Mouse (Mus musculus): ENCODE measurements around the gene Prkce. TPM values are rescaled to one million over a fixed set of nuclear protein-coding genes. Genes with fewer than 3 reads are reported as not detected.

Prkce gene
- total and polyA plus RNA-seq, 3 experiments, result 2.0 to 6.1 (median 2.7) TPM

- no peaks in the 10 kb centered on the region for H3K4me1 ChIP-seq (ENCODE audit: insufficient read depth, low read depth, low read length)
- H3K36me3 ChIP-seq (replicated peaks), result no peaks in the 10 kb centered on the region
- DNase-seq (ENCODE audit: low spot score) (no peak), ATAC-seq (ENCODE audit: extremely low read depth, insufficient number of reproducible peaks, low FRiP score, poor library complexity, severe bottlenecking) (no peak)
- peaks cover 13% of the 10 kb centered on the region for H3K9me3 ChIP-seq (replicated peaks)
- H3K27me3 ChIP-seq (ENCODE audit: insufficient read depth, low read length), result no peaks in the 10 kb centered on the region
- no peak overlapping the region for H3K4me3 ChIP-seq (ENCODE audit: low read depth, low read length)
- TF ChIP-seq CTCF (IDR thresholded peaks at IDR 0.05; ENCODE audit: low read depth, low read length), result no peak
- TF ChIP-seq GATA2 (IDR thresholded peaks at IDR 0.05; ENCODE audit: borderline replicate concordance, low read depth, low read length), result no peak
- TF ChIP-seq POLR2AphosphoS5 (IDR thresholded peaks at IDR 0.05; ENCODE audit: insufficient replicate concordance, low read depth, low read length), result no peak
- TF ChIP-seq GATA1 (IDR thresholded peaks at IDR 0.05; ENCODE audit: borderline replicate concordance, low read length), result no peak
- no peak for TF ChIP-seq TAL1 (conservative IDR thresholded peaks at IDR 0.05; ENCODE audit: low read depth, low read length)
Measured at GRCm38 (mm10) chr17:86501393-86501792, 333.8 kb downstream of the Prkce start.

- no peak for ATAC-seq (ENCODE audit: extremely low read depth, insufficient number of reproducible peaks, low FRiP score, poor library complexity, severe bottlenecking)
- TF ChIP-seq GATA1 (IDR thresholded peaks at IDR 0.05; ENCODE audit: borderline replicate concordance, low read length), result no peak
- no peak for TF ChIP-seq POLR2AphosphoS5 (IDR thresholded peaks at IDR 0.05; ENCODE audit: insufficient replicate concordance, low read depth, low read length)
- TF ChIP-seq GATA2 (IDR thresholded peaks at IDR 0.05; ENCODE audit: borderline replicate concordance, low read depth, low read length), result no peak
- TF ChIP-seq TAL1 (conservative IDR thresholded peaks at IDR 0.05; ENCODE audit: low read depth, low read length), result no peak
- no peak for TF ChIP-seq CTCF (IDR thresholded peaks at IDR 0.05; ENCODE audit: low read depth, low read length)
- H3K36me3 ChIP-seq (replicated peaks), result no peaks in the 10 kb centered on the region
Measured at GRCm38 (mm10) chr17:86503208-86503897, 335.8 kb downstream of the Prkce start.

DNA sequence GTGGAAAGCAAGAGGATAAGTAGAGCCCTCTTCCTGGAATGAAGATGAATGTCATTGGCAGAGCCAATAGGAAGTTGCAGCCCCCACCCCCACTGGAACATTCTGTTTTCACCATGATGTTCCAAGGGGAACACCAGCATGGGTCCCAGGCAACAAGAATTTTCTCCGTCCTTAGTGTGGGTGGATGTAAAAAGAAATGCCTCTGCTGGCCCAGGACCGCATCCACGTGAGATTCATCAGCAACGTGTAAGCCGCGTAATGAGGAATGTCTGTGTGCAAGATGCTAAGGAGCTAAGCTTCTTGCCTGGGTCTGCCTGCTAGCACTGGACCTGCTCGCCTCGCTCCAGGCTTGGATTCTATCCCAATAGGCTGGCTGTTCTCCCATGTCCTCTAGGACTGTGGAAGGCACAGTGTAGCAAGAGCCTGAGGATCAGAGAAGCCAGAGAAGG, 337.6 kb downstream of the Prkce start, which contains the start of gene Gm10309:
TSS of gene Gm10309 (minus strand) at position 50 of the 449 bp plus-strand sequence.
- no peaks in the 10 kb centered on the region for H3K4me1 ChIP-seq (ENCODE audit: insufficient read depth, low read depth, low read length)
- H3K36me3 ChIP-seq (replicated peaks), result no peaks in the 10 kb centered on the region
- ATAC-seq (ENCODE audit: extremely low read depth, insufficient number of reproducible peaks, low FRiP score, poor library complexity, severe bottlenecking), result no peak
- TF ChIP-seq GATA1 (IDR thresholded peaks at IDR 0.05; ENCODE audit: borderline replicate concordance, low read length) (no peak), GATA2 (IDR thresholded peaks at IDR 0.05; ENCODE audit: borderline replicate concordance, low read depth, low read length) (no peak), POLR2AphosphoS5 (IDR thresholded peaks at IDR 0.05; ENCODE audit: insufficient replicate concordance, low read depth, low read length) (no peak), CTCF (IDR thresholded peaks at IDR 0.05; ENCODE audit: low read depth, low read length) (no peak), TAL1 (conservative IDR thresholded peaks at IDR 0.05; ENCODE audit: low read depth, low read length) (no peak)
- no peaks in the 10 kb centered on the region for H3K27me3 ChIP-seq (ENCODE audit: insufficient read depth, low read length)
- DNase-seq (ENCODE audit: low spot score), result no peak
- H3K9me3 ChIP-seq (replicated peaks), result peaks cover 18% of the 10 kb centered on the region
- no peak within 1 kb of the TSS for H3K4me3 ChIP-seq (ENCODE audit: low read depth, low read length)

More at GRCm38 (mm10) chr17:86503208-86503897, 335.8 kb downstream of the Prkce start:
- DNase-seq (ENCODE audit: low spot score), result no peak
- Histone ChIP-seq H3K4me3 (ENCODE audit: low read depth, low read length) (no peak overlapping the region), H3K27me3 (ENCODE audit: insufficient read depth, low read length) (no peaks in the 10 kb centered on the region), H3K4me1 (ENCODE audit: insufficient read depth, low read depth, low read length) (no peaks in the 10 kb centered on the region), H3K9me3 (replicated peaks) (peaks cover 16% of the 10 kb centered on the region)

GRCm38 (mm10) chr17:86506881-86507280, 339.3 kb downstream of the Prkce start:
- Histone ChIP-seq H3K4me3 (ENCODE audit: low read depth, low read length) (no peak overlapping the region), H3K4me1 (ENCODE audit: insufficient read depth, low read depth, low read length) (no peaks in the 10 kb centered on the region), H3K27me3 (ENCODE audit: insufficient read depth, low read length) (no peaks in the 10 kb centered on the region), H3K9me3 (replicated peaks) (peaks cover 18% of the 10 kb centered on the region), H3K36me3 (replicated peaks) (no peaks in the 10 kb centered on the region)
- no peak for TF ChIP-seq TAL1 (conservative IDR thresholded peaks at IDR 0.05; ENCODE audit: low read depth, low read length)
- no peak for TF ChIP-seq GATA1 (IDR thresholded peaks at IDR 0.05; ENCODE audit: borderline replicate concordance, low read length)
- TF ChIP-seq POLR2AphosphoS5 (IDR thresholded peaks at IDR 0.05; ENCODE audit: insufficient replicate concordance, low read depth, low read length), result no peak
- TF ChIP-seq GATA2 (IDR thresholded peaks at IDR 0.05; ENCODE audit: borderline replicate concordance, low read depth, low read length), result no peak
- TF ChIP-seq CTCF (IDR thresholded peaks at IDR 0.05; ENCODE audit: low read depth, low read length), result no peak
- DNase-seq (ENCODE audit: low spot score) (no peak), ATAC-seq (ENCODE audit: extremely low read depth, insufficient number of reproducible peaks, low FRiP score, poor library complexity, severe bottlenecking) (no peak)

DNA sequence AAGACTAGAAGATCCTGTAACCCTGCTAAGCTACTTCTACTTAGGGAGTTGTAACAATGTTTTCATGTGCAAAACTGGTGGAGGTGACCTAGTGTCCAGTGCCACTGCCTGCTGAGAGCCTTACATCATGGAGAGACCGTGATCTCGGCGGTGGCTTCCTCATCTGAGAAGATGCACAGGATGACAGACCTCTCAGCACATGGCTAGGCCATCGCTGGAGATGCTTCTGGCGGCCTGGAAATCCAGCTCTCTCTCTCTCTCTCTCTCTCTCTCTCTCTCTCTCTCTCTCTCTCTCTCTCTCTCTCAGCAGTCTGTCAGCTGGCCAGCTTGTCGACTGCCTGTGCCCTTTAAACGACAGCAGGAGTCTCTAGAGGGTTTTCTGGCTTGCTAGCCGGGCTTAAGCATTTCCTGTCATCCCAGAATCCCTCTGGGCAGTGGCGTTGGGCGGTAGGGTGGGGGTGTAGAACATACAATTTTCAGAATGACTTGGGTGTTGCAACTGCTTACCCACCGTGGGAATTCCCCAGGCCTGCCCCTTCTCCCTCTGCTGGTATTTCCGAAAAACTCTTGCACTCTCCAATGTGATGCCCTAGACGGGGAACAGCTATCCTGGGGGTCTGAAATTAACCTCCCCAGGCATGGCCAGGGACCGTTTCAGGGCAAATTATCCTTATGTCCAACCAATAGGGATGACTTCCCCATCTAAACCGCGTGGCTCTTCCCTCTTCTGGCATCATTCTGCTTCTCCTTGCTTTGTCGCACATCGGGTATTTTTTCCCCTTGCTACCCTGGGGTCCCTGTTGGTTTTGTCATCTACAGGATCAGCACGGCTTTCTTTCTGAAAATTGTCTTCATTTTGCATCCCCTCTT, 340.0 kb downstream of the Prkce start:
- no peaks in the 10 kb centered on the region for H3K4me1 ChIP-seq (ENCODE audit: insufficient read depth, low read depth, low read length)
- H3K9me3 ChIP-seq (replicated peaks), result peaks cover 15% of the 10 kb centered on the region
- H3K4me3 ChIP-seq (ENCODE audit: low read depth, low read length), result no peak overlapping the region
- no peaks in the 10 kb centered on the region for H3K27me3 ChIP-seq (ENCODE audit: insufficient read depth, low read length)
- TF ChIP-seq CTCF (IDR thresholded peaks at IDR 0.05; ENCODE audit: low read depth, low read length) (no peak), GATA2 (IDR thresholded peaks at IDR 0.05; ENCODE audit: borderline replicate concordance, low read depth, low read length) (no peak), TAL1 (conservative IDR thresholded peaks at IDR 0.05; ENCODE audit: low read depth, low read length) (no peak), GATA1 (IDR thresholded peaks at IDR 0.05; ENCODE audit: borderline replicate concordance, low read length) (no peak), POLR2AphosphoS5 (IDR thresholded peaks at IDR 0.05; ENCODE audit: insufficient replicate concordance, low read depth, low read length) (no peak)
- DNase-seq (ENCODE audit: low spot score) (no peak), ATAC-seq (ENCODE audit: extremely low read depth, insufficient number of reproducible peaks, low FRiP score, poor library complexity, severe bottlenecking) (no peak)
- no peaks in the 10 kb centered on the region for H3K36me3 ChIP-seq (replicated peaks)

- ATAC-seq (ENCODE audit: extremely low read depth, insufficient number of reproducible peaks, low FRiP score, poor library complexity, severe bottlenecking) (no peak), DNase-seq (ENCODE audit: low spot score) (no peak)
- H3K27me3 ChIP-seq (ENCODE audit: insufficient read depth, low read length), result no peaks in the 10 kb centered on the region
- no peaks in the 10 kb centered on the region for H3K4me1 ChIP-seq (ENCODE audit: insufficient read depth, low read depth, low read length)
- H3K4me3 ChIP-seq (ENCODE audit: low read depth, low read length), result no peak overlapping the region
- no peaks in the 10 kb centered on the region for H3K36me3 ChIP-seq (replicated peaks)
- TF ChIP-seq TAL1 (conservative IDR thresholded peaks at IDR 0.05; ENCODE audit: low read depth, low read length), result no peak
- TF ChIP-seq GATA1 (IDR thresholded peaks at IDR 0.05; ENCODE audit: borderline replicate concordance, low read length), result no peak
- no peak for TF ChIP-seq CTCF (IDR thresholded peaks at IDR 0.05; ENCODE audit: low read depth, low read length)
- TF ChIP-seq POLR2AphosphoS5 (IDR thresholded peaks at IDR 0.05; ENCODE audit: insufficient replicate concordance, low read depth, low read length), result no peak
- no peak for TF ChIP-seq GATA2 (IDR thresholded peaks at IDR 0.05; ENCODE audit: borderline replicate concordance, low read depth, low read length)
- H3K9me3 ChIP-seq (replicated peaks), result peaks cover 17% of the 10 kb centered on the region
Measured at GRCm38 (mm10) chr17:86508212-86508490, 340.6 kb downstream of the Prkce start.

Data from G1E (cell line).